In genomic region chr5:103426250-103426649, GRCm38 (mm10) we compare ENCODE assay signal across 8 mouse cellular contexts. TPM values are rescaled to one million over a fixed set of nuclear protein-coding genes. Genes with fewer than 3 reads are reported as not detected.
A peak's percentile ranks its signal among the peaks of the same experiment; 100 is the strongest.
DNase-seq lines count a peak whose midpoint lies in the region; ATAC-seq and TF ChIP-seq lines count a peak whose summit lies in the region.

No protein-coding gene starts in this region.

- H3K9me3 ChIP-seq in ES-E14 (ENCODE audit: control insufficient read depth, insufficient read depth, low read depth, low read length), result no peaks in the 10 kb centered on the region
- no peaks in the 10 kb centered on the region for H3K9me3 ChIP-seq in hindbrain, embryonic 13.5 days
- no peaks in the 10 kb centered on the region for H3K9me3 ChIP-seq in liver, embryonic 14.5 days (ENCODE audit: control insufficient read depth, low read length)

- peak overlapping the region; percentile 80 for H3K4me3 ChIP-seq in gastrocnemius, adult 2 months
- H3K4me3 ChIP-seq in ES-E14 (ENCODE audit: insufficient read depth in 1 of 2, low read depth in 1 of 2, low read length in 2 of 2, poor library complexity in 1 of 2, severe bottlenecking in 1 of 2), result peak overlapping the region; percentile 83 to 84
- H3K4me3 ChIP-seq in hindbrain, embryonic 13.5 days, result peak overlapping the region; percentile 85
- peak overlapping the region; percentile 46 to 69 for H3K4me3 ChIP-seq in liver, embryonic 14.5 days (ENCODE audit: insufficient read depth in 1 of 2, low read depth in 2 of 2, low read length in 2 of 2)

- H3K36me3 ChIP-seq in ES-E14 (ENCODE audit: control insufficient read depth, insufficient read depth, low read length, poor library complexity, severe bottlenecking), result no peaks in the 10 kb centered on the region
- no peaks in the 10 kb centered on the region for H3K36me3 ChIP-seq in hindbrain, embryonic 13.5 days
- H3K36me3 ChIP-seq in liver, embryonic 14.5 days (replicated peaks; ENCODE audit: control insufficient read depth, insufficient read depth, low read depth), result no peaks in the 10 kb centered on the region

- 16% methylated on average over 9 of the region's 9 CpGs for WGBS in hindbrain, embryonic 13.5 days
- 19% methylated on average over 9 of the region's 9 CpGs for WGBS in liver, embryonic 14.5 days (ENCODE audit: insufficient replicate concordance)

- ATAC-seq in hindbrain, embryonic 13.5 days (ENCODE audit: low FRiP score), result no peak
- no peak for ATAC-seq in liver, embryonic 14.5 days (ENCODE audit: insufficient read depth)

- no peak overlapping the region for H3K9ac ChIP-seq in ES-E14 (ENCODE audit: insufficient read depth, low read depth, low read length, poor library complexity, severe bottlenecking)
- peak overlapping the region; percentile 84; the same call in 1 of the 2 replicates for H3K9ac ChIP-seq in hindbrain, embryonic 13.5 days
- no peak overlapping the region for H3K9ac ChIP-seq in liver, embryonic 14.5 days (replicated peaks)

- intact Hi-C loops in gastrocnemius, adult 2 months (cut with DNase I), result loop anchor here (5.0 kb wide), 1 partner anchor 34 kb away; no protein-coding TSS in a partner anchor

- H3K4me2 ChIP-seq in hindbrain, embryonic 13.5 days, result peak overlapping the region; percentile 94
- peak overlapping the region; percentile 98 for H3K4me2 ChIP-seq in liver, embryonic 14.5 days (ENCODE audit: low read depth)

- no peak for TF ChIP-seq EP300 in liver, embryonic 14.5 days (IDR thresholded peaks at IDR 0.05; ENCODE audit: low read depth)

- peak overlapping the region; percentile 76 for H3K27ac ChIP-seq in gastrocnemius, adult 2 months
- H3K27ac ChIP-seq in ES-E14 (ENCODE audit: insufficient read depth, low read depth, low read length, poor library complexity, severe bottlenecking), result no peak overlapping the region
- no peak overlapping the region for H3K27ac ChIP-seq in hindbrain, embryonic 13.5 days
- no peak overlapping the region for H3K27ac ChIP-seq in liver, embryonic 14.5 days

- in situ Hi-C loops in ES-E14 (cut with MboI; ENCODE audit: low sequenced_read_pairs in 2 of 2, unreplicated experiment in 2 of 2), result no loop called here

- no peak for TF ChIP-seq CTCF in gastrocnemius, adult 2 months (IDR thresholded peaks at IDR 0.05)
- no peak for TF ChIP-seq CTCF in liver, embryonic 14.5 days (IDR thresholded peaks at IDR 0.05; ENCODE audit: low read depth)

- H3K27me3 ChIP-seq in hindbrain, embryonic 13.5 days, result no peaks in the 10 kb centered on the region
- H3K27me3 ChIP-seq in liver, embryonic 14.5 days (ENCODE audit: control insufficient read depth, insufficient read depth, low read length), result peaks cover 11% of the 10 kb centered on the region

- no peak for DNase-seq in gastrocnemius, adult 2 months
- DNase-seq in gastrocnemius, postnatal 10 days, result no peak
- no peak for DNase-seq in ES-E14 (ENCODE audit: low read depth, low spot score)
- DNase-seq in liver, embryonic 14.5 days (ENCODE audit: low read depth in 3 of 3, low spot score in 3 of 3), result no peak
- DNase-seq in Muller cell, postnatal 12 days (ENCODE audit: inconsistent ontology term), result no peak
- no peak for DNase-seq in frontal cortex, adult 2 months (ENCODE audit: extremely low spot score in 1 of 2, low spot score in 1 of 2)
- no peak for DNase-seq in retina, postnatal 1 day

- H3K4me1 ChIP-seq in ES-E14 (ENCODE audit: control insufficient read depth in 2 of 2, insufficient read depth in 2 of 2, low read length in 2 of 2, poor library complexity in 1 of 2), result peaks cover 5 to 9% of the 10 kb centered on the region in 2 experiments; a peak in 3 of 4 replicates
- H3K4me1 ChIP-seq in hindbrain, embryonic 13.5 days (replicated peaks), result peaks cover 34% of the 10 kb centered on the region
- H3K4me1 ChIP-seq in liver, embryonic 14.5 days (replicated peaks; ENCODE audit: control insufficient read depth in 2 of 2, insufficient read depth in 2 of 2, low read length in 1 of 2), result peaks cover 2 to 6% of the 10 kb centered on the region in 2 experiments

TF ChIP-seq in ES-E14, 5 proteins besides CTCF, POLR2A, EP300 and RAD21:
- TF ChIP-seq MAFK (IDR thresholded peaks at IDR 0.05; ENCODE audit: insufficient read depth, low read depth, low read length) (no peak), CHD2 (IDR thresholded peaks at IDR 0.05; ENCODE audit: low read depth, low read length) (no peak), ZC3H11A (IDR thresholded peaks at IDR 0.05; ENCODE audit: borderline replicate concordance, low read depth, low read length) (no peak), HCFC1 (IDR thresholded peaks at IDR 0.05; ENCODE audit: borderline replicate concordance, insufficient read depth, low read length) (no peak), ZNF384 (IDR thresholded peaks at IDR 0.05; ENCODE audit: low read depth, low read length) (no peak)

RNA-seq across cellular contexts. Expression of gene Ptpn13, which starts 1.3 kb away (rescaled TPM):
- total RNA-seq in gastrocnemius, adult 2 months (2021), result 1 to 10 TPM; 1.9 to 2.9 TPM
- total RNA-seq in gastrocnemius, postnatal 10 days (2021), result 1 to 10 TPM; 6.4 to 8.1 TPM
- total RNA-seq in ES-E14 (2012; rRNA removed), result 11.9 and 12.6 TPM in 2 replicates
- 6.4 and 7.5 TPM in 2 replicates for polyA plus RNA-seq in hindbrain, embryonic 13.5 days (2015; fragmentation: Nextera tagmentation; extraction: Ambion mirVana)
- 0.78 and 1.0 TPM in 2 replicates for polyA plus RNA-seq in liver, embryonic 14.5 days (2012; rRNA removed)
- 0.53 and 0.73 TPM in 2 replicates for polyA plus RNA-seq in liver, embryonic 14.5 days (2014; fragmentation: Nextera tagmentation; extraction: Ambion mirVana)
- polyA plus RNA-seq in frontal cortex, adult 2 months (2012; rRNA removed), result 9.6 and 11.4 TPM in 2 replicates
